Mouse (Mus musculus) heart, postnatal 10 days (tissue): ENCODE measurements around the gene Tekt1. TPM values are rescaled to one million over a fixed set of nuclear protein-coding genes. Genes with fewer than 3 reads are reported as not detected.
A peak's percentile ranks its signal among the peaks of the same experiment; 100 is the strongest.

ENCODE experiments used
- DNase-seq, 2 experiments: peaks; one replicate each; pipeline ENCODE4 v3.0.0; 2021
- intact Hi-C: fragments of 180-260 bp; cut with DNase I; formaldehyde crosslinking; loops from one replicate; pipeline ENCODE4 v1.15.1; 2025
- total RNA-seq, 2 experiments: library from RNA; stranded (reverse); gene quantifications; 2 replicates each; pipeline ENCODE4 v1.2.3; 2021

The Tekt1 gene
- total RNA-seq, 2 experiments from 2014 or later, result 0.19 TPM; not detected in 1

- DNase-seq, result peak; percentile 78
These were observed 31.4 kb upstream of the Tekt1 start for GRCm38 (mm10) chr11:72393669-72394068.

DNA sequence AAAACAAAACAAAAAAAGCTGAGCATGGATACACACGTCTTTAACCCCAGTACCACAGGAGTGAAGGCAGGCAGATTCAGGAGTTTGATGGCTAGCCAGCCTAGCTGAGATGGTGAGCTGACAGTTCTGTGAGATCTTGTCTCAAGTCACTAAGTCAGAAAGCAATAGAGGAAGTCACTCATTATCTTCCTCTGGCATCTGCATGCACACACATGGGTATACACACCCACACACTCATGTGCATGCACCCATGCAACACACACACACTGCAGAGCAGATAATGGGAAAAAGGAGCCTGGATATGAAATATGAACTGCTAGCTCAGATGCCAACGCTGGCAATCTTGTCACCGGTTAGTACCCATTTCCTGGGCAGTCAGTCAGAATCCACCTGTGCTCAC lies 31.0 kb upstream of the Tekt1 start:
- intact Hi-C loops, result no loop called here

More at GRCm38 (mm10) chr11:72393669-72394068, 31.4 kb upstream of the Tekt1 start:
- intact Hi-C loops, result no loop called here

GRCm38 (mm10) chr11:72391181-72391580 lies 28.9 kb upstream of the Tekt1 start:
- DNase-seq, result no peak
- intact Hi-C loops, result no loop called here

More for the DNA sequence above, 31.0 kb upstream of the Tekt1 start:
- DNase-seq, result no peak

DNA sequence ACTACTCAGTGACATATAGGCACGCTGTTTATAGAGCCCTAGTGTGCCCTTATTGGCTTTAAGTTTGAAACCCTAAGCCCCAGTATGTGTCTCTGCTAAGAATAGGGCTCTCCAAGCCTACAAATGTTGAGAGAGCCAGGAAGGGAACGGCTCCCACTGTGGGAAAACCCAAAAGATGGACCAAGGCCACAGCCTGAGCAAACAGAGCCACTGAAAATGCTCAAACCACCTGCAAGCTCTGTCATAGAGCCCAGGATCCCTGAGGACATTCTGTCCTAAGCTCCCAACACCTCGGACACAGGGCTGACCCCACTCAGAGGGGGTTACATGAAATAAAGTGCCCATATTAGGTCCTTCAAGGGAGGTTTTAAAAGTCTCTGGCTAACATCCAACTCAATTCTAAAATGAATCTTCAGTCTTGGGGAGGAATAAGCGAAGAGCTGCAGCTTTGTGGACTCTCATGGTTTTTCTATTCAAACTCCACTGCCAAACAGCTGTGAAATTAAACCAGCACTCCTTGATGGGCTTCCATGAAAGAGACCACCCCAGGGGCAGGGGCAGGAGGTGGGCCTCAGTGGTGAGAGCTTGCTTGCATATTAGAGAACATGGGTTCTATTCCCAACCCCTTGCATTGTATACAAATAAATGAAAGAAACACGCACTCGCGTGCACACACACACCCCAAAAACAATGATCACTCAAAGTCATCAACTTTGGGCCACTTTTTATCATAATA lies 27.3 kb upstream of the Tekt1 start:
- intact Hi-C loops, result no loop called here
- no peak for DNase-seq

DNA sequence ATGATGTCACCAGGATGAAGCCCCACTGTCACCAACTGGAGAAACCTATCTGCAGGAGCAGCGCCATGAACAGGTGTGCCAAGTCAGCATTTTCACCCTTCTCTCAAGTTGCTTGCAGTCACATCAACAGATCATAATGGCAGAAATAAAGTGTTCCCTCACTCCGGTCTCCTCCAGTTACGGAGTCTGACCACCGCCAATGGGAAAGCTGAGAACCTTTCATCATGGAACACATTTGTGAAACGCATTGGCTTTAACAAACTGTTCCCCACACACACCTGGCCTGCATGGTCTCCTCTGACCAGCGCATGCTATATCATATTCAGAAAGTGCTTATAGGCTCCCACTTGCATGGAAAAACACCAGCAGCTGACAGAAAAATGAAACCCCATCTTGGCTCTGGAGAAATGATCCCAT lies 25.9 kb upstream of the Tekt1 start:
- DNase-seq, result no peak
- intact Hi-C loops, result no loop called here

GRCm38 (mm10) chr11:72379351-72379750 lies 17.1 kb upstream of the Tekt1 start:
- intact Hi-C loops, result no loop called here
- DNase-seq, result no peak

DNA sequence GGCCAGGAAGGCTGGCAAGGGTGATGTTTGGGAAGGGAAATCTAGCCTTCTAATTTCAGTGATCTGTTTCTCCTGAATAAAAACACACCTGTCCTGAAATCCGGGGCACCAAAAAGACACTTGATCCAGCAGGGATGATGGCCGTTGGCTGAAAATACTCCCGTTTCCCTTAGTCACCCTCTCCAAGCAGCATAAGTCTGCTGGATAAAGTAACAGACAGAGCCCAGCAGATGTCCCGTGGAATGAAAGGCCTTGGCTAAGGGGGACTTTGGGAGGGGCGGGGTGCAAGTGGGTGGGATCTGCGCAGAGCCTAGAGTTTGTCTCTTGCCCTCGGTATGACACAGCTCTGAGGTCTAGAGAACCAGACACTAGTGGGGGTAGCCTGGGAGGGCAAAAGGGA lies 16.0 kb upstream of the Tekt1 start:
- DNase-seq, result no peak
- intact Hi-C loops, result no loop called here

- intact Hi-C loops, result no loop called here
- no peak for DNase-seq
These were observed 14.3 kb upstream of the Tekt1 start for GRCm38 (mm10) chr11:72376562-72376961.

- intact Hi-C loops, result loop anchor here (1.0 kb wide), 1 partner anchor 58 kb away; no protein-coding TSS in a partner anchor
- peak in 1 of 2 experiments; percentile 35 for DNase-seq
These were observed 7.8 kb upstream of the Tekt1 start for GRCm38 (mm10) chr11:72369904-72370672.

GRCm38 (mm10) chr11:72367934-72368674 lies 5.9 kb upstream of the Tekt1 start:
- intact Hi-C loops, result no loop called here
- no peak for DNase-seq

GRCm38 (mm10) chr11:72366126-72366525 lies 3.9 kb upstream of the Tekt1 start:
- intact Hi-C loops, result no loop called here
- DNase-seq, result no peak

- intact Hi-C loops, result no loop called here
- no peak for DNase-seq
These were observed 2.3 kb upstream of the Tekt1 start for GRCm38 (mm10) chr11:72364526-72364925.

- intact Hi-C loops, result no loop called here
- DNase-seq, result no peak
These were observed 1.4 kb upstream of the Tekt1 start for GRCm38 (mm10) chr11:72363523-72364240.

DNA sequence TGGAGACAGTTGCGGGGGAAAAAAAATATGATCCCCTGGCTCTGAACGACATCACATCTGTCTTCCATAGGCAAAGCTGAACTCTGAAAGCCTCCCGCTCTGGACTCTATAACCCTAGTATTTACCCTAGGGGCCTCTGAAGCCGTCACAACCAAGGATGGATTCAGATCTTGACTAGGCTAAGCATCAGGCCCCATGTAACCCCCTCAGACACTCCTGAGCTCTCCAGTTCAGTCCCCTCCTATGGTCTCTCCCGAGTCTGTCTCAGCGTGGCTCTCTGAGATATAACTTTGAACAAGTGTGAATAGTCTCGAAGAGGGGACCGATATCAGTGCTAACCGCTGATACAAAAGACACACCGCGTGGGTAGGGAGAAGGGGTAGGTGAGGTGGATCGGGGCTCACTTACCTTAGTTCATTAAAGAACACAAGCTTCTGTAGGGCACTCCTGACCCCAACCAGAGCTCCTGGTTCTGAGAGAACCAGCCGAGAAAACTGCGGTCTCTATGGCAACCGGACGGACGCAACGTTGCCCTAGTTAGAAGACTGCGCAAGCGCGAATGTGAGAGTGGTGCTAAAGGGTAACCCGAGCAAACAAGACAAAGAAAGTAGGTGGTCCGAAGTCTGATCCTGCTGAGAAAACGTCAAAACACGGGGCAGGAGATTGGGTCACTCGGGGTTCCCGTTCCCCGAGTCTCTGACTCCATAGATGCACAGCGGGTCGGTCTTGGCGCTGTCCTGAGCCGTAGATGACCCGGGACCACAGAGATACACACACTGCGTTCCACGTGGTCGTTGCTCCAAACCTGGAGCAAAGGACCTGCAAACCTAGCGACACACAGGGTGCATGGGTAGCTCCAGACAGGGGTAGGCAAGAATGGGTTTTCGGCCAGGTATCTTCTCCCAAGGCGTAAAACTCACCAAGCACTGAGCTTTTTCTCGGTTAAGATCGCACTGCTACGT lies 576 bp downstream of the Tekt1 start:
- intact Hi-C loops, result no loop called here

GRCm38 (mm10) chr11:72354971-72355728 lies 7.1 kb downstream of the Tekt1 start:
- peak; percentile 74 to 87 for DNase-seq
- intact Hi-C loops, result loop anchor here (1.0 to 5.0 kb wide), 2 partner anchors 73 to 207 kb away; no protein-coding TSS in a partner anchor

More for the DNA sequence above, 576 bp downstream of the Tekt1 start:
- peak; percentile 45 to 66 for DNase-seq

DNA sequence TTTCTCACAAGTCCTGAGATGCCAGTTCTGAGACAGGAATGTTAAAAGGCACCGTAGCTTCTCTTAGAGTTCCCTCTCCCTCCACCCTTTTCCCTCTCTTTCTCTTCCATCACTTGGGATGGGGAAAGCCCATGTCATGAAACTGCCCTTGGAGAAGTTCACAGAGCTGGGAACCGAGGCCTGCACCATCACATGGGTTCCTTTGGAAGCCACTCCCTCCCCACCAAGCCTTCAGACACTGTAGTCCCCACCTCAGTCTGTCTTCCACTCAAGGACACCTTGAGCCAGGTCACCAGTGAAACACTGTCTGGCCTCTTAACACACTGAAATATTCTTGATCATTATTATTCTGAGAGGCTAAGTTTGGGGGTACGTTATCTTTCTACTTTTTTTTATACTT lies 9.1 kb downstream of the Tekt1 start:
- DNase-seq, result no peak
- intact Hi-C loops, result no loop called here

DNA sequence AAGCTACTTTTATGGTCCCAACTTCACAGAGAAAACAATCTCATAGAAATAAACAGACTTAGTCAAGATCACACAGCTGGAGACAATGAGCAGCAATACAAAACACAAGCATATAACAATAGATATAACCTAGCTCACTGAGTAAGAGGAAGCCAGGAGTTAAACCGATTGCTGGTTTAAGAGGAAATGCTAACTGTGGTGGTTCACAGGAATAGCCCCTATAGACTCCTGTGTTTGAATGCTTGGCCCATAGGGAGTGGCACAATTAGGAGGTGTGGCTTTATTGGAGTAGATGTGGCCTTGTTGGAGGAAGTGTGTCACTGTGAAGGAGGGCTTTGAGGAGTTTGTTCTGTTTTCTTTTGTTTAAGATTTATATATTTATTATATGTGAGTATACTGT lies 10.0 kb downstream of the Tekt1 start:
- DNase-seq, result no peak
- intact Hi-C loops, result no loop called here

GRCm38 (mm10) chr11:72349652-72350051 lies 12.6 kb downstream of the Tekt1 start:
- intact Hi-C loops, result no loop called here
- DNase-seq, result no peak

- DNase-seq, result no peak
- intact Hi-C loops, result no loop called here
These were observed 13.2 kb downstream of the Tekt1 start for GRCm38 (mm10) chr11:72349016-72349415.
